Mouse (Mus musculus) midbrain, embryonic 11.5 days (tissue): ENCODE data around the gene Sav1. TPM values are rescaled to one million over a fixed set of nuclear protein-coding genes. Genes with fewer than 3 reads are reported as not detected.

Experiments
- ATAC-seq: fragments of 200-750 bp; cut with Nextera tagmentation; 2 replicates; pipeline ENCODE4 v1.8.0; 2017; ENCODE audit warnings: moderate TSS enrichment, moderate library complexity; ENCODE audit not compliant: low FRiP score
- DNase-seq: peaks from one replicate; pipeline ENCODE4 v3.0.0; 2015; ENCODE audit warnings: low spot score; ENCODE audit errors: missing footprints
- H3K27ac ChIP-seq: fragments of 300-500 bp; sonication (generic); 2 replicates; pipeline ENCODE4 v1.5.1; 2014; ENCODE audit warnings: low read depth, low read length
- H3K27me3 ChIP-seq: fragments of 300-500 bp; sonication (generic); 2 replicates; pipeline ENCODE4 v1.6.1; 2014; ENCODE audit warnings: mild to moderate bottlenecking, low read length, moderate library complexity, mixed read lengths; ENCODE audit not compliant: control insufficient read depth, insufficient read depth
- H3K36me3 ChIP-seq: fragments of 300-500 bp; sonication (generic); 2 replicates; pipeline ENCODE4 v1.6.1; 2014; ENCODE audit warnings: mild to moderate bottlenecking, low read length, moderate library complexity, mixed read lengths; ENCODE audit not compliant: control insufficient read depth, insufficient read depth
- H3K4me1 ChIP-seq: fragments of 300-500 bp; sonication (generic); 2 replicates; pipeline ENCODE4 v1.6.1; 2014; ENCODE audit warnings: low read length; ENCODE audit not compliant: control insufficient read depth, insufficient read depth
- H3K4me2 ChIP-seq: fragments of 300-500 bp; sonication (generic); 2 replicates; pipeline ENCODE4 v1.6.1; 2014; ENCODE audit warnings: mild to moderate bottlenecking, moderate library complexity
- H3K4me3 ChIP-seq: fragments of 300-500 bp; sonication (generic); 2 replicates; pipeline ENCODE4 v1.5.1; 2014; ENCODE audit warnings: low read depth, low read length
- H3K9ac ChIP-seq: fragments of 300-500 bp; sonication (generic); 2 replicates; pipeline ENCODE4 v1.6.1; 2014; ENCODE audit warnings: low read length
- H3K9me3 ChIP-seq: fragments of 300-500 bp; sonication (generic); 2 replicates; pipeline ENCODE4 v1.6.1; 2016; ENCODE audit warnings: low read length; ENCODE audit not compliant: control insufficient read depth
- WGBS: fragments of 180-500 bp; shearing (Covaris S2); extraction: QIAGEN DNeasy Blood & Tissue Kit; methylation state at CpG from one replicate; pipeline ENCODE4 v1.1.7; 2014; 5-methylcytosine and 5-hydroxymethylcytosine counted together
- polyA plus RNA-seq: library from polyadenylated mRNA; unstranded; fragments of >200 nt; fragmentation: Nextera tagmentation; extraction: Ambion mirVana; gene quantifications from 2 replicates; pipeline ENCODE4 v1.2.1, GENCODE M21; 2014

Sav1 gene
- 7.8 and 8.0 TPM in 2 replicates for polyA plus RNA-seq

- ATAC-seq (peak; percentile 96), DNase-seq (peak; percentile 98)
- no peaks in the 10 kb centered on the region for H3K27me3 ChIP-seq
- H3K9ac ChIP-seq = peak within 1 kb of the TSS; percentile 89
- WGBS = under 1% methylated on average over 85 of the region's 102 CpGs
- H3K36me3 ChIP-seq = no peaks in the 10 kb centered on the region
- H3K27ac ChIP-seq = peak within 1 kb of the TSS; percentile 84
- H3K4me3 ChIP-seq = peak within 1 kb of the TSS; percentile 92
- peak within 1 kb of the TSS; percentile 72 for H3K4me2 ChIP-seq
- H3K9me3 ChIP-seq = no peaks in the 10 kb centered on the region
- H3K4me1 ChIP-seq = peaks cover 6% of the 10 kb centered on the region
These were observed at the start of gene Sav1 for GRCm38 (mm10) chr12:69986786-69987497. Gene Sav1 (minus strand): TSS chr12:69987002.

- no peaks in the 10 kb centered on the region for H3K9me3 ChIP-seq
- H3K36me3 ChIP-seq = no peaks in the 10 kb centered on the region
- H3K27ac ChIP-seq = no peak overlapping the region
- no peaks in the 10 kb centered on the region for H3K4me1 ChIP-seq
- no peak overlapping the region for H3K4me2 ChIP-seq
- DNase-seq (no peak), ATAC-seq (no peak)
- no peaks in the 10 kb centered on the region for H3K27me3 ChIP-seq
- no peak overlapping the region for H3K9ac ChIP-seq
- H3K4me3 ChIP-seq = no peak overlapping the region
These were observed 39.4 kb upstream of the Sav1 start for GRCm38 (mm10) chr12:70026233-70026632.

- 90% methylated on average over 6 of the region's 6 CpGs for WGBS
- H3K36me3 ChIP-seq = peaks cover 1% of the 10 kb centered on the region; the same call in 1 of the 2 replicates
These were observed 38.6 kb upstream of the Sav1 start for GRCm38 (mm10) chr12:70025431-70025830.

GRCm38 (mm10) chr12:70023580-70023979, 36.8 kb upstream of the Sav1 start:
- Histone ChIP-seq H3K9me3 (no peaks in the 10 kb centered on the region), H3K4me1 (no peaks in the 10 kb centered on the region), H3K4me3 (no peak overlapping the region), H3K9ac (no peak overlapping the region), H3K36me3 (peaks cover 3% of the 10 kb centered on the region; the same call in 1 of the 2 replicates), H3K27ac (no peak overlapping the region), H3K4me2 (no peak overlapping the region), H3K27me3 (no peaks in the 10 kb centered on the region)
- WGBS = 93% methylated on average over 4 of the region's 4 CpGs
- no peak for DNase-seq
- ATAC-seq = no peak

More at GRCm38 (mm10) chr12:70025431-70025830, 38.6 kb upstream of the Sav1 start:
- Histone ChIP-seq H3K4me2 (no peak overlapping the region), H3K9me3 (no peaks in the 10 kb centered on the region), H3K9ac (no peak overlapping the region), H3K27me3 (no peaks in the 10 kb centered on the region), H3K4me1 (no peaks in the 10 kb centered on the region), H3K27ac (no peak overlapping the region), H3K4me3 (no peak overlapping the region)
- no peak for ATAC-seq
- no peak for DNase-seq

GRCm38 (mm10) chr12:70018153-70018552, 31.4 kb upstream of the Sav1 start:
- H3K27ac ChIP-seq = no peak overlapping the region
- no peak for ATAC-seq
- H3K4me2 ChIP-seq = no peak overlapping the region
- WGBS = 88% methylated on average over 4 of the region's 4 CpGs
- no peaks in the 10 kb centered on the region for H3K9me3 ChIP-seq
- H3K4me3 ChIP-seq = no peak overlapping the region
- no peak for DNase-seq
- no peak overlapping the region for H3K9ac ChIP-seq
- no peaks in the 10 kb centered on the region for H3K27me3 ChIP-seq
- H3K36me3 ChIP-seq = peaks cover 3% of the 10 kb centered on the region; the same call in 1 of the 2 replicates
- no peaks in the 10 kb centered on the region for H3K4me1 ChIP-seq

GRCm38 (mm10) chr12:70015936-70016335, 29.1 kb upstream of the Sav1 start:
- H3K4me2 ChIP-seq = no peak overlapping the region
- no peaks in the 10 kb centered on the region for H3K27me3 ChIP-seq
- DNase-seq (no peak), ATAC-seq (no peak)
- H3K9me3 ChIP-seq = peaks cover 2% of the 10 kb centered on the region; the same call in 1 of the 2 replicates
- H3K27ac ChIP-seq = no peak overlapping the region
- peaks cover 5% of the 10 kb centered on the region; the same call in 1 of the 2 replicates for H3K36me3 ChIP-seq
- no peak overlapping the region for H3K9ac ChIP-seq
- no peak overlapping the region for H3K4me3 ChIP-seq
- 79% methylated on average over 4 of the region's 4 CpGs for WGBS
- H3K4me1 ChIP-seq = no peaks in the 10 kb centered on the region

GRCm38 (mm10) chr12:70011681-70012080, 24.9 kb upstream of the Sav1 start:
- Histone ChIP-seq H3K27ac (no peak overlapping the region), H3K4me3 (no peak overlapping the region), H3K9ac (no peak overlapping the region), H3K4me2 (no peak overlapping the region), H3K9me3 (peaks cover 4% of the 10 kb centered on the region; the same call in 1 of the 2 replicates), H3K27me3 (no peaks in the 10 kb centered on the region), H3K36me3 (0 out of 2 replicates have a peak, but pooled peaks cover 3% of the 10 kb centered on the region), H3K4me1 (no peaks in the 10 kb centered on the region)
- DNase-seq (no peak), ATAC-seq (no peak)
- 46% methylated on average over 5 of the region's 5 CpGs for WGBS

GRCm38 (mm10) chr12:70010356-70010755, 23.6 kb upstream of the Sav1 start:
- 0 out of 2 replicates have a peak, but pooled peaks cover 3% of the 10 kb centered on the region for H3K36me3 ChIP-seq
- H3K4me2 ChIP-seq = no peak overlapping the region

GRCm38 (mm10) chr12:70005103-70005502, 18.3 kb upstream of the Sav1 start:
- no peak for DNase-seq
- Histone ChIP-seq H3K27me3 (no peaks in the 10 kb centered on the region), H3K4me3 (no peak overlapping the region), H3K27ac (no peak overlapping the region), H3K36me3 (no peaks in the 10 kb centered on the region), H3K9me3 (no peaks in the 10 kb centered on the region), H3K4me1 (no peaks in the 10 kb centered on the region), H3K4me2 (no peak overlapping the region), H3K9ac (no peak overlapping the region)
- 85% methylated on average over 4 of the region's 4 CpGs for WGBS
- ATAC-seq = no peak

More at GRCm38 (mm10) chr12:70010356-70010755, 23.6 kb upstream of the Sav1 start:
- ATAC-seq (no peak), DNase-seq (no peak)
- peaks cover 4% of the 10 kb centered on the region; the same call in 1 of the 2 replicates for H3K9me3 ChIP-seq
- no peaks in the 10 kb centered on the region for H3K4me1 ChIP-seq
- WGBS = 91% methylated on average over 4 of the region's 4 CpGs
- H3K9ac ChIP-seq = no peak overlapping the region
- no peak overlapping the region for H3K4me3 ChIP-seq
- H3K27ac ChIP-seq = no peak overlapping the region
- H3K27me3 ChIP-seq = no peaks in the 10 kb centered on the region
